Mouse (Mus musculus): ENCODE measurements around the gene Polr1b.
A peak's percentile ranks its signal among the peaks of the same experiment; 100 is the strongest.

Gene Polr1b

GRCm38 (mm10) chr2:129118061-129118460, 17.3 kb downstream of the Polr1b start:
- DNase-seq (ENCODE audit: low read depth): no peak

DNA sequence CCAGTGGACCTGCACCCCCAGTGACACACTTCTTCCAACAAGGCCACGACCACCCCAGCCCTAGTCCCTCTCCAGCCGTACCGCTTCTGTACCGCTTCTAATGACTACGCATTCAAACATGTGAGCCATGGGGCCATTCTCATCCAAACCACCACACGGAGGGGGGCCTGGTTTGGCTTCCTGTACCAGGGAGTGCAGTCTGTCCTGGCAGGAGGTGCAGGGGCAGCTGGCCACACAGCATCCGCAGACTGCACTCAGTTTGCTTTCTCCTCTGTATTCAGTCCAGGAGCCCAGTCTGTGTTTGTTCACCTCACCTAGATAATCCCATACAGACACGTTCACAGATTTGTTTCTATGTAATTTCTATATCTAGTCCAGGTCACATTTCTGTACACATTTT, 21.2 kb downstream of the Polr1b start:
- no peak for DNase-seq (ENCODE audit: low read depth)

DNA sequence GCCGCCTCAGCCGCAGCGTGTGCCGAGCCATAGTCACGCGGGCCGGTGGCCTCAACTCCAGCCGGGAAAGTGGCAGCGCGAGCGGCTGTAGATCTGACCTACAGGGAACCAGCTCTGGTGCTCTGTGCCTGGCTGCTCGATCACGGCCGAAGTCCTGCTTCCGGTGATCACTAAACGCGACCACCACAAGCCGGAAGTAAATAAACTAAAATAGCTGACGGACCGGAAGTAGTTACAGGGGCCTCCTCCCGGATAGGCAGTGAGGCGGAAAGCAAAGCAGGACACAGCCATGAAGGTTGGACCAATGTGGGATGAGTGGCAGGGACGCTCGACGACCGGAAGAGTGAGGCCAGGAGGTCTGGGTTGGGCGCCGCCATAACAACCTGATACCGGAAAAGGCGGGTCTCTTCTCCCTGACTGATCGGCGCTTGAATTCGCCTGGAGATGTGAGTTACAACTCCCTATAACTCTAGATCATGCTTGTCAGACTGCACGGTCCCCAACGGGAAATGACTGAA, 28.7 kb downstream of the Polr1b start, which contains the start of gene Chchd5:
Gene Chchd5 (plus strand): TSS at position 289 of the 518 bp plus-strand sequence.
- peak; percentile 96 for DNase-seq (ENCODE audit: low read depth)

- DNase-seq (ENCODE audit: low read depth): peak; percentile 37
Measured at GRCm38 (mm10) chr2:129129987-129130545, 29.3 kb downstream of the Polr1b start.

DNA sequence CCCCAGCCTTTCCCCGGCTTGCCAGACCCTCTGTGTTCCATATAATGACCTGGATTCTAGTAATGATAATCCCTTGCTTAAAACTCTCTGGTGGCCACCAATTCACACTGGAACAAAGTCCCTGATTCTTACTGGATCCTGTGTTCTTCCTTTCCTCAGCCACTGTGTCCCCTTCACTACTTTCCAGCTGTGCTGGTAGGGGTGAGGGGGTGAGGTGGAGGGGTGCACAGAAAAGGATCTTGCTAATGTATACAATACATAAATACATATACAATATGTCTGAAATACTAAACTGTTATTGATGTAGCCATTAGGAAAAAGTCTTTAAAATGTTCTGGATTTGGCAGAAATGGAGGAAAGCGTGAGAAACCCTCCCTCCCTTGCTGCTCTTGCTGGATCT, 30.0 kb downstream of the Polr1b start:
- no peak for DNase-seq (ENCODE audit: low read depth)

DNA sequence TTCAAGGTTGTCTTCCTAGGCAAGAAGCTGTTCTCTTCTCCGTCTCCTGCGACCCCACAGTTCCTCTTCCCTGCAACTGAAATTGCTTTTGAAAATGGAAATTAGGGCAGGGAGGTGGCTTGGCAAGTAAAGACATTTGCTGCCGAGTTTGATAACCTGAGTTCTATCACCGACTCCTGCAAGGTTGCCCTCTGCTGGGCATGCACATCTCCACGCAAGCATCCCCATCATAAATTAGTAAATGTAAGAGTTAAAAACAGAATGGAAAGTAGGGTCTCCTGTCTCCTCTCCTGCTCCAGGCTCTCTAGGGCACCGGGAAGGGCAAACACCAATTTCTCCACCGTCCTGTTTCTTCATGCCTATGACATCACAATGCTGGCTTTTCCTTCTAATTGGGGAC, 31.4 kb downstream of the Polr1b start:
- DNase-seq (ENCODE audit: low read depth): peak; percentile 22

DNA sequence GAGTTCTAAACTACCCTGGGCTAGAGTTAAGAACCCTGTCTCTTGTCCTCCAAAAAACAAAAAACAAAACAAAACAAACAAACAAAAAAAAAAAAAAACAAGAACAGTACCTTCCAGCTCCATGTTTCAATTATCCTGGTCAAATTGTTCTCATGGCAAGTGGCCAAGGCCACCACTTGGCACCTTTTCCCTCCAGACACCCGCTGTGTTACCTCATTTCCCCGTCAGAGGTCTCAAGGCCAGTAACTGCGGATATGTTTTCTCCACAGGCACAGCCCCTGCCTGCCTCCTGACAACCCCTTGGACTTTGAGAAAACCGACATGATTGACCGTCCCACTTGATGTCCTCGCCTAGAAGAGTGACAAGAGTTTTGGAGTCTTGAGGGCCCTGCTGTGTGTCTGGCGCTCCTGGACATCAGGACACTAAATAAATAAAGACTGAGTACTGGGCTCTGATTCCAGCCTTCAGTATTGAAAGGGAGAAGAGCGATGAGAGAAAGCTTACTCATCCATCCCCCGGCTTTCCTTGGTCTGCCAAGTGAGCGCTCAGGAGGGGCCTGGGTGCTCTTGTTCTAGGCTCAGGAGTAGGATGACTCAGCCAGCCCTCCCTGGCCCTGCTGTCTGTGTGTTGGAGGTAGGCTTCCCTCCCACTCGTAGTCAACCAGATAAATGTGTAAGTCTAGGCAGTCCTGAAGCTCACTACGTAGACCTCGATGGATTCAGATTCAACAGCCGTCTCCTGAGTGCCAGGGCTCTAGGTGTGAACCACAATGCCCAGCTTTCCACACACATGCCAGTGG, 32.4 kb downstream of the Polr1b start:
- peak; percentile 87 for DNase-seq (ENCODE audit: low read depth)

- DNase-seq (ENCODE audit: low read depth): no peak
Measured at GRCm38 (mm10) chr2:129139906-129140305, 39.1 kb downstream of the Polr1b start.

- no peak for DNase-seq (ENCODE audit: low read depth)
Measured at GRCm38 (mm10) chr2:129148836-129149235, 48.0 kb downstream of the Polr1b start.

DNA sequence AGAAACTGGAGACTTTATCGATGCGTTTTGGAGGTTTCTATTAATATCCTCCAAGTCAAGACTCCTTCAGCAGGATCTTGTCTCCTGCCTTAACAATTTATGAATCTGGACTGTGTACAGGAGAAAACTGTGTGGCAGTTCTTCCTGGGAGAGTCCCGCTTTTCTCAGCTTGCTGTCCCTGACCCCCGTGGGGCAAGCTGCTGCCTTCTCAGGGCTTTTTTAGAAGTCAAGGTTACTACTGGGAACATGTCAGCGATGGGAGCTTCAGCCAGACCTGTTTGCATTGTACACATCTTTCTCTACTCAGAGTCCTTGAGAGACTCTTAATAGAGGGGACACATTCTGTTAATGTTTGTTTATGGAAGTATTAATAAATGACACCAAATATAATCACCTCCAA, 49.6 kb downstream of the Polr1b start:
- no peak for DNase-seq (ENCODE audit: low read depth)

GRCm38 (mm10) chr2:129151111-129151510, 50.3 kb downstream of the Polr1b start:
- no peak for DNase-seq (ENCODE audit: low read depth)

GRCm38 (mm10) chr2:129152751-129153150, 52.0 kb downstream of the Polr1b start:
- peak; percentile 20 for DNase-seq (ENCODE audit: low read depth)

DNA sequence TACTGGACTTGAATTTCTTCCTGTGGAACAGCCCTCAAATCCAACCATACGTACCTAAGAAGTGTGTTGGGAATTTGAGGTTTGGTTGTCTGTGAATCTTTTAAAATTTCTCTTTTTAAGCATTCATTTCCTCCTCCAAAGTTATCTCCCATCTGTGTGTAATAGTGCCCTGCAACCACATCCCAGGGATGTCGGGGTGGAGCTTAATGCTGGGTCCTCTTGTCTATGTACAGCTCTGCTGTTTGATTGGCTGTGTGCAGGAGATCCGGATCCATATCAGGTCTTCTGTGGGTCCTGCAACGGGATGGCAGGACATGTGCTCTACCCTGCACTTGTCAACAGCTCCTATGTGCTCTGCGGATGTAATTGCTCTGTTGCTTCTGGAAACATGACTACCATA, 64.0 kb downstream of the Polr1b start:
- no peak for DNase-seq (ENCODE audit: low read depth)

GRCm38 (mm10) chr2:129166466-129167463, 66.0 kb downstream of the Polr1b start:
- DNase-seq (ENCODE audit: low read depth): no peak

GRCm38 (mm10) chr2:129173386-129173785, 72.6 kb downstream of the Polr1b start:
- DNase-seq (ENCODE audit: low read depth): no peak

- peak; percentile 77 for DNase-seq (ENCODE audit: low read depth)
Measured at GRCm38 (mm10) chr2:129174474-129174873, 73.7 kb downstream of the Polr1b start.

DNA sequence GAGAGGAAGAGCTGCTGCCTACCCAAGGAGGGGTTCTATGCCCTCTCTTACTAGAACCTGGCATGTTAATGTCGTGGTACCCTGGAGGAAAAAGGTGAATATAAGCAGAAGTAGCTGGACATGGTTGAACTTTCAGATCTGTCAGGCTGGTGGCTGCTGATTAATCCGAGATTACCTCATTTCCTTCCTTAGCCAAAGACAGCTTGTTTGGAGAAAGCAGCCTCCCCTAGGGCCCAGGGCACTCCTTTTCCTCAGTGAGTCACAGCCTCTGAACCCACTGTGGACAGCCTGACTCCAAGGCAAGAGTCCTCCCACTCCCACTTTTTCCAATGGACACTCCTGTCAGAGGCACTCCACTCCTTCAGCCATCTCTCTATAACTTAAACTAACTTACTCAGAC, 74.8 kb downstream of the Polr1b start:
- DNase-seq (ENCODE audit: low read depth): peak; percentile 58

All from NIH3T3 (cell line).